Mouse (Mus musculus) kidney, adult 2 months (tissue): ENCODE data around the gene Dcps. TPM values are rescaled to one million over a fixed set of nuclear protein-coding genes. Genes with fewer than 3 reads are reported as not detected.
A peak's percentile ranks its signal among the peaks of the same experiment; 100 is the strongest.

ENCODE experiments used
- DNase-seq: peaks from one replicate; pipeline ENCODE4 v3.0.0; 2021
- H3K27ac ChIP-seq: fragments of 200-500 bp; 2 replicates; pipeline ENCODE4 v1.5.1; 2012; ENCODE audit warnings: low read depth, low read length, control low read depth, inconsistent platforms; ENCODE audit not compliant: insufficient read depth
- H3K27me3 ChIP-seq: fragments of 200-500 bp; replicated peaks from 2 replicates; pipeline ENCODE4 v1.6.1; 2012; ENCODE audit warnings: mild to moderate bottlenecking, moderate library complexity, low read length, inconsistent platforms; ENCODE audit not compliant: control insufficient read depth, insufficient read depth
- H3K36me3 ChIP-seq: fragments of 200-500 bp; 2 replicates; pipeline ENCODE4 v1.6.1; 2012; ENCODE audit warnings: mild to moderate bottlenecking, moderate library complexity, low read length, inconsistent platforms; ENCODE audit not compliant: control insufficient read depth, insufficient read depth
- H3K4me1 ChIP-seq: fragments of 200-500 bp; 2 replicates; pipeline ENCODE4 v1.6.1; 2011; ENCODE audit warnings: low read length; ENCODE audit not compliant: control insufficient read depth, insufficient read depth
- H3K4me3 ChIP-seq: fragments of 200-500 bp; 2 replicates; pipeline ENCODE4 v1.5.1; 2011; ENCODE audit warnings: mild to moderate bottlenecking, low read depth, low read length, control low read depth; ENCODE audit not compliant: insufficient read depth
- CTCF ChIP-seq: fragments of 200-500 bp; conservative IDR thresholded peaks from 2 replicates; pipeline ENCODE4 v1.5.1; 2011; ENCODE audit warnings: low read depth, mild to moderate bottlenecking, control low read depth, low read length, moderate library complexity, mixed read lengths; ENCODE audit not compliant: insufficient read depth, insufficient read length
- POLR2A ChIP-seq: fragments of 200-500 bp; IDR thresholded peaks from one replicate; pipeline ENCODE4 v1.6.1; 2011; ENCODE audit warnings: low read depth, low read length, control low read depth
- WGBS: fragments of 180-500 bp; shearing (Covaris S2); methylation state at CpG from one replicate; pipeline ENCODE4 v1.1.7; 2018; 5-methylcytosine and 5-hydroxymethylcytosine counted together
- polyA plus RNA-seq: library from polyadenylated mRNA; depleted of rRNA; stranded (reverse); fragments of >200 nt; gene quantifications from 2 replicates; pipeline ENCODE4 v1.2.3, GENCODE M21; 2012

Dcps gene
- polyA plus RNA-seq, 1 experiment = 36.2 TPM

GRCm38 (mm10) chr9:35122551-35123266, 53.2 kb downstream of the Dcps start:
- no peaks in the 10 kb centered on the region for H3K27me3 ChIP-seq
- DNase-seq = no peak
- peaks cover 3% of the 10 kb centered on the region; the same call in 1 of the 2 replicates for H3K4me1 ChIP-seq
- TF ChIP-seq POLR2A (no peak), CTCF (no peak)
- no peak overlapping the region for H3K4me3 ChIP-seq
- 88% methylated on average over 5 of the region's 5 CpGs for WGBS
- no peaks in the 10 kb centered on the region for H3K36me3 ChIP-seq
- H3K27ac ChIP-seq = no peak overlapping the region

- Histone ChIP-seq H3K27me3 (no peaks in the 10 kb centered on the region), H3K4me1 (peaks cover 4% of the 10 kb centered on the region; the same call in 1 of the 2 replicates), H3K36me3 (no peaks in the 10 kb centered on the region), H3K27ac (peak within 1 kb of the TSS; percentile 39; the same call in 1 of the 2 replicates), H3K4me3 (no peak within 1 kb of the TSS)
- no peak for DNase-seq
- TF ChIP-seq CTCF = no peak
- WGBS = 71% methylated on average over 6 of the region's 6 CpGs
These were observed 56.7 kb downstream of the Dcps start, which contains the start of gene St3gal4 for GRCm38 (mm10) chr9:35119168-35119567. TSS of gene St3gal4 (minus strand) at chr9:35119268.

- Histone ChIP-seq H3K4me3 (no peak overlapping the region), H3K36me3 (no peaks in the 10 kb centered on the region), H3K4me1 (peaks cover 4% of the 10 kb centered on the region; the same call in 1 of the 2 replicates), H3K27ac (peak overlapping the region; percentile 39; the same call in 1 of the 2 replicates), H3K27me3 (no peaks in the 10 kb centered on the region)
- no peak for DNase-seq
- 91% methylated on average over 2 of the region's 2 CpGs for WGBS
- TF ChIP-seq POLR2A (no peak), CTCF (no peak)
These were observed 57.3 kb downstream of the Dcps start for GRCm38 (mm10) chr9:35118563-35118962.

GRCm38 (mm10) chr9:35117384-35118295, 58.2 kb downstream of the Dcps start:
- peak overlapping the region; percentile 91 for H3K4me3 ChIP-seq
- no peaks in the 10 kb centered on the region for H3K36me3 ChIP-seq
- peak overlapping the region; percentile 96 for H3K27ac ChIP-seq
- 34% methylated on average over 15 of the region's 15 CpGs for WGBS
- peaks cover 4% of the 10 kb centered on the region; the same call in 1 of the 2 replicates for H3K4me1 ChIP-seq
- no peak for TF ChIP-seq CTCF
- TF ChIP-seq POLR2A = no peak
- H3K27me3 ChIP-seq = no peaks in the 10 kb centered on the region
- DNase-seq = peak; percentile 81

- Histone ChIP-seq H3K4me1 (peaks cover 5% of the 10 kb centered on the region), H3K27me3 (no peaks in the 10 kb centered on the region), H3K36me3 (no peaks in the 10 kb centered on the region), H3K27ac (peak overlapping the region; percentile 96), H3K4me3 (peak overlapping the region; percentile 91)
- peak; percentile 83 for DNase-seq
- TF ChIP-seq POLR2A (peak; percentile 16), CTCF (no peak)
- 2% methylated on average over 78 of the region's 84 CpGs for WGBS
These were observed 59.2 kb downstream of the Dcps start for GRCm38 (mm10) chr9:35116391-35117381.

- peak overlapping the region; percentile 91 for H3K4me3 ChIP-seq
- TF ChIP-seq POLR2A = no peak
- TF ChIP-seq CTCF = no peak
- no peak for DNase-seq
- H3K4me1 ChIP-seq = peaks cover 10% of the 10 kb centered on the region
- no peaks in the 10 kb centered on the region for H3K36me3 ChIP-seq
- 40% methylated on average over 4 of the region's 4 CpGs for whole genome bisulfite sequencing
- no peak overlapping the region for H3K27ac ChIP-seq
- no peaks in the 10 kb centered on the region for H3K27me3 ChIP-seq
These were observed 60.1 kb downstream of the Dcps start for GRCm38 (mm10) chr9:35115804-35116203.
